Mouse (Mus musculus) thymus, adult 2 months (tissue): ENCODE measurements around the gene Ttll5.

ENCODE experiments used
- CTCF ChIP-seq: fragments of 200-500 bp; IDR thresholded peaks from 2 replicates; pipeline ENCODE4 v1.5.1; 2012; ENCODE audit warnings: mild to moderate bottlenecking, control low read depth, low read length, moderate library complexity, borderline replicate concordance; ENCODE audit not compliant: control insufficient read depth, poor library complexity, insufficient read depth; ENCODE audit errors: extremely low read depth
- POLR2A ChIP-seq: fragments of 200-500 bp; IDR thresholded peaks from 2 replicates; pipeline ENCODE4 v1.6.1; 2012; ENCODE audit warnings: mild to moderate bottlenecking, low read length, control low read depth, moderate library complexity; ENCODE audit not compliant: control insufficient read depth, poor library complexity, insufficient read depth; ENCODE audit errors: extremely low read depth

DNA sequence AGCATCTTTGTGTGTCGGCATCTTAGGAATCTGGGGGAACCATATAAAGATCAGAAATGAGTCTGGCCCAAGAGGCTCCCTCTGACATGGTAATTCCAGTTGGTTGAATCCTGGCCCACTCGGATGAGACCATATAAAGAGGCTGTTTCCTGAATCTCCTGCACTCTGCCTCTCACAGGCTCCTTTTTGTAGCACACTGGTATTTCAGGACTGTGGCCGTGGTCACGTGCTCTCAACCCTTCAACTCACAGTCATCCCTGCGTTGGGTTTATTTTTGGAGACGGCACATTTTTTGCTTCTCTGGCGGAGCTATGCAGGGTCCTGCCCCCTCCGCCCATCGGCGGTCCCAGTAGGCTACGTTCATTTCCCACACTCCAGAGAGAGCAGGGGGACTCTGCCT, 279.8 kb downstream of the Ttll5 start:
- TF ChIP-seq POLR2A, result no peak
- no peak for TF ChIP-seq CTCF
